Mouse (Mus musculus) small intestine, adult 2 months (tissue): Measurements from ENCODE around the gene Slc7a1.

Source experiments
- CTCF ChIP-seq: fragments of 200-500 bp; IDR thresholded peaks from 2 replicates; pipeline ENCODE4 v1.5.1; 2012; ENCODE audit warnings: low read depth, mild to moderate bottlenecking, control low read depth, inconsistent platforms, low read length, moderate library complexity, mixed read lengths; ENCODE audit not compliant: insufficient replicate concordance, insufficient read length; ENCODE audit errors: extremely low read depth
- POLR2A ChIP-seq: fragments of 200-500 bp; IDR thresholded peaks from 2 replicates; pipeline ENCODE4 v1.6.1; 2012; ENCODE audit warnings: low read depth, mild to moderate bottlenecking, control low read depth, inconsistent platforms, low read length, moderate library complexity

- no peak for TF ChIP-seq CTCF
- no peak for TF ChIP-seq POLR2A
These were observed 46.3 kb downstream of the Slc7a1 start for GRCm38 (mm10) chr5:148353429-148353828.
